Mouse (Mus musculus): ENCODE results near the gene Pex13. TPM values are rescaled to one million over a fixed set of nuclear protein-coding genes. Genes with fewer than 3 reads are reported as not detected.
A peak's percentile ranks its signal among the peaks of the same experiment; 100 is the strongest.

Gene Pex13
- total and polyA plus RNA-seq, 2 experiments = 11.5 to 29.4 TPM

DNA sequence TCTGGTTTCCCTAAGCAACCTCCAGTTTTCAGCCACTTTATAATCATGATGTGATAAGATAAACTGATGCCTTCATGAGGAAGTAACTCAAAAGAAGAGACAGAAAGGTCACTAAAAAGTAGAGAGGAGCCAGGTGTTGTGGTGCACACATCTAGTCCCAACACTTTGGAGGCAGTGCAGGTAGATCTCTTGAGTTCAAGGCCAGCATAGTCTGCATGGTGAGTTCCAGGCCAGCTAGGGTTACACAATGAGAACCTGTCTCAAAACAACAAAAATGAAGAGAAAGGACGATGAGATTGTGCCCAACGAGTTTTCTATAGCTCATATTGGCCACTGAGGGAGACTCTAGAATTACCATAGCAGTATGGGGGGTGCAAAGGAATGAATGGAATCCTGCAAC is 32.8 kb upstream of the Pex13 start:
- peaks cover 2% of the 10 kb centered on the region; the same call in 1 of the 2 replicates for H3K36me3 ChIP-seq (ENCODE audit: control insufficient read depth, insufficient read depth, low read length)
- H3K27ac ChIP-seq (replicated peaks; ENCODE audit: insufficient read depth, low read depth, low read length) = no peak overlapping the region; the same call in 1 of the 2 replicates
- 42% methylated on average over 2 of the region's 2 CpGs for whole genome bisulfite sequencing
- peak; percentile 66 for DNase-seq (ENCODE audit: extremely low read depth, low read depth, low spot score)
- no peak for TF ChIP-seq POLR2A (IDR thresholded peaks at IDR 0.05; ENCODE audit: extremely low read depth, insufficient read depth, low read length)
- no peak for TF ChIP-seq CTCF (IDR thresholded peaks at IDR 0.05; ENCODE audit: low read depth, low read length)
- no peaks in the 10 kb centered on the region for H3K27me3 ChIP-seq (ENCODE audit: control insufficient read depth, insufficient read depth, low read length)
- no peaks in the 10 kb centered on the region for H3K79me2 ChIP-seq (ENCODE audit: control insufficient read depth, insufficient read depth, low read length)
- peaks cover 5% of the 10 kb centered on the region; the same call in 1 of the 2 replicates for H3K4me1 ChIP-seq (ENCODE audit: control insufficient read depth, insufficient read depth, low read length)
- no peak overlapping the region for H3K9ac ChIP-seq (ENCODE audit: low read depth, low read length)
- H3K4me3 ChIP-seq (ENCODE audit: insufficient read depth, low read depth, low read length) = no peak overlapping the region

DNA sequence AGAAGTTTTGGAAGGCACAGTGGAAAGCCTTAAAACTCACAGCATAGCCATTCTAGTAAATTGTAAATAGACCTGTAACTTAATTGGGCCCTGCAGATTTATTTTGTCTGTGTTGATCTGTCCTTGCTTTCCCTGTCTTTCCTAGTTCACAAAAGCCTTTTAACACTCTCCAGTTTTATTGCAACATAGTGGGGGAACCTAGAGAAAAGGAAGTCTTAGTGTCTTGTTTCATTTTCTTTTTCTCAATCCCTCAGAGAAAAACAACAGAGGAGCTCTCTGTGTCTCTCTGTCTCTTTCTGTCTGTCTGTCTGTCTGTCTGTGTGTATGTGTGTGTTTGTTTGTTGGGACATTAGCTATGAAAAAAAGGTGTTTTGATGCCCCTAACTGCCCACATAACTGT is 30.1 kb upstream of the Pex13 start:
- Histone ChIP-seq H3K36me3 (ENCODE audit: control insufficient read depth, insufficient read depth, low read length) (no peaks in the 10 kb centered on the region; the same call in 1 of the 2 replicates), H3K4me1 (ENCODE audit: control insufficient read depth, insufficient read depth, low read length) (peaks cover 7% of the 10 kb centered on the region; the same call in 1 of the 2 replicates), H3K9ac (ENCODE audit: low read depth, low read length) (no peak overlapping the region), H3K27ac (replicated peaks; ENCODE audit: insufficient read depth, low read depth, low read length) (no peak overlapping the region), H3K4me3 (ENCODE audit: insufficient read depth, low read depth, low read length) (no peak overlapping the region), H3K79me2 (ENCODE audit: control insufficient read depth, insufficient read depth, low read length) (no peaks in the 10 kb centered on the region; the same call in 1 of the 2 replicates), H3K27me3 (ENCODE audit: control insufficient read depth, insufficient read depth, low read length) (no peaks in the 10 kb centered on the region)
- DNase-seq (ENCODE audit: extremely low read depth, low read depth, low spot score) = peak; percentile 37
- TF ChIP-seq POLR2A (IDR thresholded peaks at IDR 0.05; ENCODE audit: extremely low read depth, insufficient read depth, low read length) = no peak
- no peak for TF ChIP-seq CTCF (IDR thresholded peaks at IDR 0.05; ENCODE audit: low read depth, low read length)

DNA sequence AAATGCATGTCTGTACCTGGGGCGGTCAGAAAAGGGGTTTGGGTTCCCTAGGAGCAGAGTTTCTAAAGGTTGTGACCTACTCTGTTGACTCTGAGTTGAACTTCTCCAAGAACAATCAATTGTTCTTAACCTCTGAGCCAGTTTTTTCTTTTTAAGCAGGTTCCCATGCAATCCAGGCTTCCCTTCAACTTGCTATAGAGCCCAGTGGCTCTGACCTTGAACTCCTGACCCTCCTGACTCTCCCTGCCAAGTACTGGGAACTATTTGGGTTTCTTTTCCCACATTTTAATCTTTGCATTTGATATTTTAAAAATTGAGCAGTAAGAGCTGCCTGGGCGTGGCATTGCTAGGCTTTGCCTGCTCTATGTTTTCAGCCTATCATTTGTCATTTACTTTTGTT is 27.5 kb upstream of the Pex13 start:
- 38% methylated on average over 2 of the region's 2 CpGs for WGBS
- TF ChIP-seq POLR2A (IDR thresholded peaks at IDR 0.05; ENCODE audit: extremely low read depth, insufficient read depth, low read length) (no peak), CTCF (IDR thresholded peaks at IDR 0.05; ENCODE audit: low read depth, low read length) (no peak)
- Histone ChIP-seq H3K4me3 (ENCODE audit: insufficient read depth, low read depth, low read length) (no peak overlapping the region), H3K9ac (ENCODE audit: low read depth, low read length) (no peak overlapping the region), H3K4me1 (ENCODE audit: control insufficient read depth, insufficient read depth, low read length) (peaks cover 5% of the 10 kb centered on the region; the same call in 1 of the 2 replicates), H3K27me3 (ENCODE audit: control insufficient read depth, insufficient read depth, low read length) (no peaks in the 10 kb centered on the region), H3K79me2 (ENCODE audit: control insufficient read depth, insufficient read depth, low read length) (no peaks in the 10 kb centered on the region; the same call in 1 of the 2 replicates), H3K36me3 (ENCODE audit: control insufficient read depth, insufficient read depth, low read length) (no peaks in the 10 kb centered on the region), H3K27ac (replicated peaks; ENCODE audit: insufficient read depth, low read depth, low read length) (no peak overlapping the region)
- peak; percentile 92 for DNase-seq (ENCODE audit: extremely low read depth, low read depth, low spot score)

DNA sequence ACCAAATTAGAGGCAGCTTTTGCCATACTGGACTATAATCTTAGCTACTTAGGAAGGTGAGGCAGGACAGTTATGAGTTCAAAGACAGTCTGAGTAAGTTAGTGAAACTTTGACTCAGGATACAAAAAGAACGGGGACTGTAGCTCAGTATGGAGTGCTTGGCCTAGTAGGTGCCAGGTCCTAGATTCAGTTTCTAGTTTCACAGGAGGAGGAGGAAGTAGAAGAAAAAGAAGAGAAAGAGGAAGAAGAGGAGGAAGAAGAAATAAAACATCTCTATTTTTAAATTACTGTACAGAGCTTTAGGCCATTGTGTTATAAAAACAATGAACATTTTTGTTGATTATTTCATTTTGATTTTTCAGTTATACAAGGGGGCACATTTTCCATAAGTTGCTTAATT is 22.3 kb upstream of the Pex13 start:
- Histone ChIP-seq H3K4me1 (ENCODE audit: control insufficient read depth, insufficient read depth, low read length) (peaks cover 3% of the 10 kb centered on the region; the same call in 1 of the 2 replicates), H3K4me3 (ENCODE audit: insufficient read depth, low read depth, low read length) (no peak overlapping the region), H3K36me3 (ENCODE audit: control insufficient read depth, insufficient read depth, low read length) (peaks cover 7% of the 10 kb centered on the region), H3K27me3 (ENCODE audit: control insufficient read depth, insufficient read depth, low read length) (no peaks in the 10 kb centered on the region), H3K79me2 (ENCODE audit: control insufficient read depth, insufficient read depth, low read length) (no peaks in the 10 kb centered on the region; the same call in 1 of the 2 replicates), H3K27ac (replicated peaks; ENCODE audit: insufficient read depth, low read depth, low read length) (no peak overlapping the region), H3K9ac (ENCODE audit: low read depth, low read length) (no peak overlapping the region)
- no peak for TF ChIP-seq CTCF (IDR thresholded peaks at IDR 0.05; ENCODE audit: low read depth, low read length)
- no peak for TF ChIP-seq POLR2A (IDR thresholded peaks at IDR 0.05; ENCODE audit: extremely low read depth, insufficient read depth, low read length)
- 89% methylated on average over 1 of the region's 1 CpGs for WGBS
- no peak for DNase-seq (ENCODE audit: extremely low read depth, low read depth, low spot score)

DNA sequence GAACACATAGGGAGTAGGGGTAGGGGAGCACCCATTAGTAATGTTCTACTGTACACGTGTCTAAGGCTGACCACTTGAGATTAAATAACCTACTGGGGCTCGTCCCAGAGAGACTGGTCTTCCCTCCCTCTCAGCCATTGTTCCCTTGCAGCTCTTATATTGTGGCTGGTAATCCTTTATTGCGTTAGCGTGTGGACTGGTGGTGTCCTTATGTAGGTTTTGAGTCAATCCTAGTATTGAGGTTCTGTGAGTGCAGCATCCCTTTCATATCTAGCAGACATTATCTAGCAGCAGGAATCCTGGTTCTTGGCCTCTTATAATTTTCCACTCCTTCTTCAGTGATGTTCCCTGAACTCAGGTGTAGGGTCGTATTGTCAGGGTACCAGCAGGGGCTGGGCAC is 20.9 kb upstream of the Pex13 start:
- H3K36me3 ChIP-seq (ENCODE audit: control insufficient read depth, insufficient read depth, low read length) = peaks cover 15% of the 10 kb centered on the region

DNA sequence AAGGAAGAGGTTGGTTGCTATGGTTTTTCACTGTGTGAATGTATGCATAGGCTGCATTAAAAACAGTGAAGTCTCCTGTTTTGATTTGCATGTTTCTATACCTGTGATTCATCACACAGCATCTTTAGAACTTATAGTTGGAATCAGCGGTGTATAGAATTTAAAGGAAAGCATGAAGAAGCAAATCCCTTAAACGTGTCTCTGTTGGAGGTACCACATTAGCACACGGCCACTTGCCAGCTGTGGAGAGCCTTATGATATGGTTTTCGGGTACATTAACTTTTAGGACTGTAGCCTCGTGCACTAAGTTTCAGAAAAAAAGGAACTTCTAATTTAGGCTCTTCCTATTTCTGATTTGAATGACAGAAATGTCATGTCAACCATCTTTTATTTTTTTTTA is 16.8 kb upstream of the Pex13 start:
- 92% methylated on average over 5 of the region's 5 CpGs for WGBS

More for the DNA sequence above, 20.9 kb upstream of the Pex13 start:
- Histone ChIP-seq H3K27ac (replicated peaks; ENCODE audit: insufficient read depth, low read depth, low read length) (no peak overlapping the region), H3K79me2 (ENCODE audit: control insufficient read depth, insufficient read depth, low read length) (no peaks in the 10 kb centered on the region; the same call in 1 of the 2 replicates), H3K4me1 (ENCODE audit: control insufficient read depth, insufficient read depth, low read length) (no peaks in the 10 kb centered on the region), H3K4me3 (ENCODE audit: insufficient read depth, low read depth, low read length) (no peak overlapping the region), H3K9ac (ENCODE audit: low read depth, low read length) (no peak overlapping the region), H3K27me3 (ENCODE audit: control insufficient read depth, insufficient read depth, low read length) (no peaks in the 10 kb centered on the region)
- WGBS = 88% methylated on average over 5 of the region's 5 CpGs
- no peak for DNase-seq (ENCODE audit: extremely low read depth, low read depth, low spot score)
- TF ChIP-seq CTCF (IDR thresholded peaks at IDR 0.05; ENCODE audit: low read depth, low read length) = no peak

More for the DNA sequence above, 16.8 kb upstream of the Pex13 start:
- Histone ChIP-seq H3K4me1 (ENCODE audit: control insufficient read depth, insufficient read depth, low read length) (no peaks in the 10 kb centered on the region), H3K27ac (replicated peaks; ENCODE audit: insufficient read depth, low read depth, low read length) (no peak overlapping the region), H3K9ac (ENCODE audit: low read depth, low read length) (no peak overlapping the region), H3K36me3 (ENCODE audit: control insufficient read depth, insufficient read depth, low read length) (peaks cover 22% of the 10 kb centered on the region), H3K79me2 (ENCODE audit: control insufficient read depth, insufficient read depth, low read length) (no peaks in the 10 kb centered on the region; the same call in 1 of the 2 replicates), H3K4me3 (ENCODE audit: insufficient read depth, low read depth, low read length) (no peak overlapping the region), H3K27me3 (ENCODE audit: control insufficient read depth, insufficient read depth, low read length) (no peaks in the 10 kb centered on the region)
- TF ChIP-seq POLR2A (IDR thresholded peaks at IDR 0.05; ENCODE audit: extremely low read depth, insufficient read depth, low read length) = no peak
- TF ChIP-seq CTCF (IDR thresholded peaks at IDR 0.05; ENCODE audit: low read depth, low read length) = no peak
- DNase-seq (ENCODE audit: extremely low read depth, low read depth, low spot score) = no peak

Measured in liver, adult 2 months (tissue).